Mouse (Mus musculus): ENCODE measurements around the gene Slc6a4. TPM values are rescaled to one million over a fixed set of nuclear protein-coding genes. Genes with fewer than 3 reads are reported as not detected.

The Slc6a4 gene
- polyA plus RNA-seq, 1 experiment: not detected

DNA sequence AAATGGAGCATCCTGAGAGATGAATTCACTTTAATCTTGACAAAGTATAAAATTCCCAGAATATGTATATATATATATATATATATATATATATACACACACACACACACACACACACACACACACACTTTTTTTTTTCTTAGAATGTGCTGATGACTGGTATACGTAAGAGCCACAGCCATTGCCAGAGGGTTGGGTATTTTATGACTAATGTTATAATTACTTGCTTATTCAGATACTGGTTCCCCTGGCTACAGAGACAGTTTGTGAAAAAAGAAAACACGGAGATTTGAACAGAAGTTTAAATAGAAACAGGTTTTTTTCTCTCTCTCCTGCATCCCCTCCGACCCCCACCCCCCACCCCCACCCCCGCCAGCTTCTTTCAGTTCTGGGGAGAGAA is 7.5 kb downstream of the Slc6a4 start:
- TF ChIP-seq GATA1 (IDR thresholded peaks at IDR 0.05; ENCODE audit: low read length): no peak

DNA sequence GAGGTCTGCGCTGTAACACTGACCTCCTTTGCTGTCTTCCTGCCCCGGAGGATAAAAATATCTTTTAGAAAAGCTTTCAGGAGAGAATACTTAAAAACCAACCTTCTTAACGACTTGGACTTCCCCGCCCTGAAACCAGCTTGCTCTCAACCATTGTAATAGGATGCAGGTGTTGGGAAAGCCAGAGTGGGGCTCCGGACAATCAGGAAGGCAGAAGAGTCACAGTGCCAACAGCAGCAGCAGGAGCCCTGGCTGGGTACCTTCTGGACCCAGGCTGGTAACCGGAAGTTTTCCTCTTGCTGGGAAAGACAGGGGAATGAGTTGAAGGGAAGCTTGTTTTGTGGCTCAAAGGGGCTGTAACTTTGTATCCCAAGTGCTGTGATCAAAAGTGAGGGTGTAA is 8.2 kb downstream of the Slc6a4 start:
- TF ChIP-seq GATA1 (IDR thresholded peaks at IDR 0.05; ENCODE audit: low read length): no peak

DNA sequence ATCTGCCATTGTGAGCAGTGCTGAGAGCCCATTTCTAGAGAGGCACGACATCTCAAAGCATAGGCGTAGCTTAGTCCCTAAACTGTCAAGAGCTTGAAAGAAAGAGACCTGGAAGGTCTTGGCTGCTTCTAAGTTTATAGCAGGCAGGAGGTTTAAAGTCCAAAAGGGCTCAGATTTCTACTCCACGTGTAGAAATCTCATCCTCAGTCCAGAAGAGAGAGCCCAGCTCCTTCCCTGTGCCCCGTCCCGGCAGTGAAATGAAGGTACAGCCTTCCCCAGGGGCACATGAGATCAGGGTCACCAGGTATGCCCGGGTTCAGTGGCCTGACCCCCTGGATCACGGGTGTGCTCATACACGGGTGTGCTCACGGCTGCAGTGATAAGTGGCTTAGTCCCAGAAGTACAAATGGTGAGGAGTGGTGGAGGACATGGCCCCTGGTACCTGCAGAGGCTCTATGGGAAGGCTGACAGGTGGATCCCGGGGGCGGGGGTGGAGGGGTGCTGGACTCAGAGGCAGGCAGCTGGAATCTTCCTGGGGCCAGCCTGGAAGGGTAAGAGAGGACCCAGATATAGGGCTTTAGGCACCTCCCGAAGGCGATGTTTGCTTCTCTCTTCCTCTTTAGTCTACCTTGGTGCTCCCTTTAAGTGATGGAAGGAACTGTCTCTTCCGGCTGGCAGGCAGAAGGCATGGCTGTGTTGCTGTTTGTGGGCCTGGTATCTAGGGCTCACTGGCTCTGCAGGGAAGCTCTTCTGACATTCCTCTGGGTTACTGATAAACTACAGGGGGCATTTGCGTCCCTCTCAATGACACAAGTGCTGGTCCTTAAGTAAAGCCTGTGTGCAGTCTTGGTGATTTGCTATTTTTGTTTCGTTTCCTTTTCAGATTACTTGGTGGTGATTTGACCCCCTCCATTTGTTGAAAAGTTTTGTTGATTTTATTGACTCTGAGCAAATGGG is 10.9 kb downstream of the Slc6a4 start:
- TF ChIP-seq GATA1 (IDR thresholded peaks at IDR 0.05; ENCODE audit: low read length): no peak

DNA sequence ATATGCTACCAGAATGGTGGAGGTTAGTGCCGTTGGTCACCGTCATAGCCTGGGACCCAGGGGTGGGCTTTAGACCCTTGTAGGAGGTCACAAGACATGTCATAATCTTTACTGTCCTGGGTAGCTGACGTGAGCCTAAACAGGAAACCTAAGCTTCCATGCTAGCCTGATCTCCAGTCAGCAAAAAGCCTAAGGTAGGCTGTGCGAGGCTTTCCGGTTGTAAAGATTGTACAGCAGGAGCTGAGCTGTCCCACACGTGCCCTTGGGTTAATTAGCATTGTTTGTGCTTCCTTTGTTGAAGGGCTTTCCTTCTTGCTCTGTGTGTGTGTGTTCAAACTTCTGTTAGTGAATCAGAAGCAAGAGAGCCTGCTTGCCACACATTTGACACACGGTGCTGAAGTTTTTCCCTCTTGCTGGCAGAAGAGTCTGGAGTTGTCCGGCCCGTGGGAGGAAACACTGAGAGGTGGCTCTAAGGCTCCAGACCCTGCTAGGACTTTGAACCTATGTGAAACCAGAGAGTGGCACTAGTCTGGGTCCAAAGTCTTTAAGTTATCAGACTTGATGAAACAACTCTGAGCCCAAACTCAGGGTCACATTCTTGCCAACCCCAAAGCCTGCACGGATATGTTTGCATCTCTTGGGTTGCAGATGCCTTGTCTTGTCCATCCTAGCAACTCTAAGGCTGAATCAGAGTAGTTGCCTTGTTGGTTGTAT is 12.5 kb downstream of the Slc6a4 start:
- no peak for TF ChIP-seq GATA1 (IDR thresholded peaks at IDR 0.05; ENCODE audit: low read length)

DNA sequence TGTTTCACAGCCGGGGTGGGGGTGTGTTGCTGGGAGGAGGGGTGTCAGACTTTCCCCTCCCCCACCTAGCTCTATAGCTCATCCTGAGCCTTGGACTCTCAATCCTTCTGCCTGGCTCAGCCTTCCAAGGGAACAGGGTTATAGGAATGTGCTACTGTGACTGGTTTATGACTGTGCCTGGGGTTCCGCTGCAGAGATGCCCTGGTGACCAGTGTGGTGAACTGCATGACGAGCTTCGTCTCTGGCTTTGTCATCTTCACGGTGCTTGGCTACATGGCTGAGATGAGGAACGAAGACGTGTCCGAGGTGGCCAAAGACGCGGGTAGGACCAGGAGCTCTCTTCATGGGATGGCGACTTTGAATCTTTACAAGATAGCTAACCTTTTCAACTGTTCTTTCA is 19.6 kb downstream of the Slc6a4 start:
- TF ChIP-seq GATA1 (IDR thresholded peaks at IDR 0.05; ENCODE audit: low read length): no peak

DNA sequence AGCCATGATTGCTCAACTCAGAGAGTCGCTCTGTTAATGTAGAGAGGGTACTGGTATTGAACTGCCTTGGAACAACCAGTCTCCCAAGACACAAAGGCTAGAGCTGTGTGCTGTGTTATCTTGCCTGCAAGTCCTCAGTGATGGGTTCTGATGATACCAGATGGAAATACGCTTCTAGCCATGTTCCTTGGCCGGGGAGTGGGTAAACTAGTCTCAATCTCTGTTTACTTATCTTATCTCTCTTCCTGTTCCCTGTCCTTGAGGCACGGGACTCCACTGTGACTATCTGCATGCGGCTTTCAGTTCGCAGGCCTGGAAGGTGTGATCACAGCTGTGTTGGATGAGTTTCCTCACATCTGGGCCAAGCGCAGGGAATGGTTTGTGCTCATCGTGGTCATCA is 21.1 kb downstream of the Slc6a4 start:
- peak; percentile 65 for TF ChIP-seq GATA1 (IDR thresholded peaks at IDR 0.05; ENCODE audit: low read length)

GRCm38 (mm10) chr11:77021749-77022396 is 23.5 kb downstream of the Slc6a4 start:
- no peak for TF ChIP-seq GATA1 (IDR thresholded peaks at IDR 0.05; ENCODE audit: low read length)

DNA sequence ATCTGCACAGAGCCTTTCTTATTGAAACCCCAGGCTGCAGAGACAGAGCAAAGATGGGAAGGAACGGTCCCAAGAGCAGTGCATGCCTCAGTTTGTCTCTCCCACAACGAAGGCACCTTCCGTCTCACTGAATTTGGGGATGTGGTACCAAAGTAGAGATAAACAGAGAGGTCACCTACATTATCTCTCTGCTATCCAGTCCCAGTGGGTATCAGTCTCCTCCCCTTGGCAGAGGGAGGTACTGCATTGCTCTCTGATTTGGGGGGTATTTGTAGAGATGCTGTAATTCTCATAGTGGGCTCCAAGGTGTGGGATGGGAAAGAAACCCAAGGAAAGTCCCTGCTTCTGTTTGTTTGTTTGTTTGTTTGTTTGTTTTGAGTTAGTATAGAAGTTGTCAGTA is 28.2 kb downstream of the Slc6a4 start:
- TF ChIP-seq GATA1 (IDR thresholded peaks at IDR 0.05; ENCODE audit: low read length): no peak

GRCm38 (mm10) chr11:77028157-77028556 is 29.8 kb downstream of the Slc6a4 start:
- no peak for TF ChIP-seq GATA1 (IDR thresholded peaks at IDR 0.05; ENCODE audit: low read length)

GRCm38 (mm10) chr11:77031151-77031934 is 32.9 kb downstream of the Slc6a4 start:
- no peak for TF ChIP-seq GATA1 (IDR thresholded peaks at IDR 0.05; ENCODE audit: low read length)

- no peak for TF ChIP-seq GATA1 (IDR thresholded peaks at IDR 0.05; ENCODE audit: low read length)
These were observed 43.5 kb downstream of the Slc6a4 start for GRCm38 (mm10) chr11:77041891-77042290.

GRCm38 (mm10) chr11:77042816-77043215 is 44.4 kb downstream of the Slc6a4 start:
- no peak for TF ChIP-seq GATA1 (IDR thresholded peaks at IDR 0.05; ENCODE audit: low read length)

DNA sequence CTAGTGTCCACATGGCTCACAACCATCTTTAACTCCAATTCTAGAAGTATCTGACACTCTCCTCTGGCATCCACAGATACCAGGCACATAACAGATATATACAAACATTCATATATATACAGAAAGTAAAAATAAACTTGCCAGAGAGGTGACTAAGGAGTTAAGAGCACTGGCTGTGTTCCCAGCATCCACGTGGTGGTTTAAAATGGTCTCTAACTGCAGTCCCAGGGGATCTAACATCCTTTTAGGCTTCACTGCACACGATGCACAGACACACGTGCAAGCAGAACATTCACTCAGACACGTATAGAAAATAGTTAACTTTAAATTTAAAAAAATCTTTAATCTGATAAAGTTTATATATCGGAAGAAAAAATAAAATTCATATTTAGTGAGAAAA is 63.5 kb downstream of the Slc6a4 start:
- TF ChIP-seq GATA1 (IDR thresholded peaks at IDR 0.05; ENCODE audit: low read length): no peak

DNA sequence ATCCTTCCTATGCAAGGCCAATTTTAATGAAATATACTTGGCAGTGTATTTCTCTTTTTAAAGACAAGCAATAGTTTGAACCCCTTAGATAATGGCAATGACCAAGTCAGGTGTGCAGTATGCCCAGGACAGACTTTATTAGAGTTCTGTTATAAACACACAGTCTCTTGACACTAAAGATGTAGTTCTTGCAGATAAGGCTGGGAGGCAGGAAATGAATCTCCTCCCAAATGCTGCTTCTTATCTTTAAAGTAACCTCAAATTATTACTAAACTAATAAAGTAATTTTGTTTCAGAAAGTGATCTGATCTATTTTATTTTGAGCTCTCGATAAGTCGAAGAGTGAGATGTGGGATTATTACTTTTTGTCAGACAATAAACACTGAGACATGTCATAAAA is 65.0 kb downstream of the Slc6a4 start:
- no peak for TF ChIP-seq GATA1 (IDR thresholded peaks at IDR 0.05; ENCODE audit: low read length)

DNA sequence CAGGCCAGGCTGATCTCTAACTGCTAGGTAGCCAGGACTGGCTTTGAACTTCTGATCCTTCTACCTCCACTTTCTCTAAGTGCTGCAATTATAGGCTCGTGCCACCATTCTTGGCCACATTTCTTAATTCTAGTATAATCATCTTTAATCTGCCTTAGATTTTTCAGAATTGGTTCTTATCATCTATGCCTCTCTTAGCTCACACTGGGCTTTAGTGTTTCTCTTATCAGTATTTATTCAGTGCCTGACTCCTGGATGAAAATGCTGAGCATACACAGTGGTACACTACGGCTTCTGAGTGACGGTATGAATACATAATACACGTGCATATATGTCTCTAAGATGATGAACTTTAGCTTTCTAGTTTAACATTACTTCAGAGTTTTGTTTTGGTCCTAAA is 70.4 kb downstream of the Slc6a4 start:
- TF ChIP-seq GATA1 (IDR thresholded peaks at IDR 0.05; ENCODE audit: low read length): no peak
